Mouse (Mus musculus) hindbrain, embryonic 10.5 days (tissue): ENCODE measurements around the gene Sf3a2. TPM values are rescaled to one million over a fixed set of nuclear protein-coding genes. Genes with fewer than 3 reads are reported as not detected.

ENCODE experiments used
- DNase-seq: peaks from one replicate; pipeline ENCODE4 v3.0.0-alpha.2; 2017; ENCODE audit warnings: low spot score
- H3K27ac ChIP-seq: fragments of 300-500 bp; sonication (generic); 2 replicates; pipeline ENCODE4 v1.5.1; 2016; ENCODE audit warnings: mild to moderate bottlenecking, moderate library complexity
- H3K27me3 ChIP-seq: fragments of 300-500 bp; sonication (generic); 2 replicates; pipeline ENCODE4 v1.6.1; 2016; ENCODE audit warnings: mild to moderate bottlenecking; ENCODE audit not compliant: poor library complexity, insufficient read depth, severe bottlenecking
- H3K36me3 ChIP-seq: fragments of 300-500 bp; sonication (generic); 2 replicates; pipeline ENCODE4 v1.6.1; 2016; ENCODE audit warnings: mild to moderate bottlenecking, moderate library complexity
- H3K4me1 ChIP-seq: fragments of 300-500 bp; sonication (generic); replicated peaks from 2 replicates; pipeline ENCODE4 v1.6.1; 2016; ENCODE audit warnings: mild to moderate bottlenecking
- H3K4me3 ChIP-seq: fragments of 300-500 bp; sonication (generic); 2 replicates; pipeline ENCODE4 v1.5.1; 2016; ENCODE audit warnings: mild to moderate bottlenecking, moderate library complexity
- H3K9me3 ChIP-seq: fragments of 300-500 bp; sonication (generic); 2 replicates; pipeline ENCODE4 v1.6.1; 2016; ENCODE audit warnings: mild to moderate bottlenecking, moderate library complexity
- WGBS: fragments of 180-500 bp; shearing (Covaris S2); methylation state at CpG from one replicate; pipeline ENCODE4 v1.1.7; 2016; 5-methylcytosine and 5-hydroxymethylcytosine counted together
- polyA plus RNA-seq: library from polyadenylated mRNA; unstranded; fragments of >200 nt; fragmentation: Nextera tagmentation; extraction: Ambion mirVana; gene quantifications from 2 replicates; pipeline ENCODE4 v1.2.1, GENCODE M21; 2016

Sf3a2 gene
- polyA plus RNA-seq, 1 experiment from 2014 or later = 119 TPM

DNA sequence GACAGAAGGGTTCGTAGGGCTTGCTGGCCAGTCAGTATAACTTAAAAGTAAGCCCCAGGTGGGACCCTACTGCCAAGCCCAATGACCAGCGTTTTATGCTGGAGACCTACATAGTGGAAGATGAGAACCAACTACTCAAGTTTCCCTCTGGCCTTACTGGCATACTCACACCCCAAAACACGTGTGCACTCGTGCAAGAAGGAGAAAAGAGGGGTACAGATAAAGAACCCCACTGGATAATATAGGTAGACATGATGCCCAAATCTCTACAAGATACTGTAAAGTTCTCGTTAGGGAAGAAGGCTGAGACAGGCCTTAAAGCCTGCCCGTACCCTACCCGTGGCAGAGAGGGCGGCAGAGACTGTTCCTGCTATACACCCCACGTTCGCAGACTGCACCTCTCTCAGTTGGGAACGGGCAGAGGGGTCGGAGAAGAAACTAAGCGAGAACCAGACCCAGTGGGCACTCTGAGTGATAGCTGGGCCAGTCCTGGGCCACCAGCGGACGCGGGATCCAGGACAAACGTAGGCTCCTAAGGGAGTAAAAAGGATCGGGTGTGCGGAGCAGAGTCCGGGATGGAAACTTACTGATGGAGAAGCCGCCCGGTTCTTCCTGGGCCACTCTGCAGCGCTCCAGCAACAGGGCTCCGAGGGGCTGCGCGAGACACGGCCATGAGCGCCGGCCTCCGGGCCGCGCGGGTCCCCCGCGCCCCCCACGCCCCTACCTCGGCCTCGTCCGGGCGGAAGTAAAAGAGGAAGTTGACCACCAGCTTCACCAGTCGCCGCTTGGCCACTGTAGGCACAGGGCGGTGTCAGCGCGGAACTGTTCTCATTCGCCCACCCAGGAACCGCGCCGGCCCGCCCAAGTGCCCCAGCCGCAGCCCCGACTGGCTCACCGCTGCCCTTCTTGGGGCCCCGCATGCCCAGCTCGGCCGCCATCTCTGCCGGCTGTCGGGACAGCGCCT is 530 bp upstream of the Sf3a2 start:
- WGBS = 2% methylated on average over 59 of the region's 59 CpGs
- peak overlapping the region; percentile 95 for H3K4me3 ChIP-seq
- H3K9me3 ChIP-seq = no peaks in the 10 kb centered on the region
- H3K4me1 ChIP-seq = peaks cover 53% of the 10 kb centered on the region
- no peak for DNase-seq
- H3K27me3 ChIP-seq = no peaks in the 10 kb centered on the region
- H3K36me3 ChIP-seq = peaks cover 71% of the 10 kb centered on the region
- H3K27ac ChIP-seq = peak overlapping the region; percentile 97

- no peaks in the 10 kb centered on the region for H3K27me3 ChIP-seq
- DNase-seq = no peak
- peaks cover 51% of the 10 kb centered on the region for H3K4me1 ChIP-seq
- no peaks in the 10 kb centered on the region for H3K9me3 ChIP-seq
- peaks cover 71% of the 10 kb centered on the region for H3K36me3 ChIP-seq
- WGBS = 3% methylated on average over 18 of the region's 18 CpGs
- peak overlapping the region; percentile 97 for H3K27ac ChIP-seq
- peak overlapping the region; percentile 95 for H3K4me3 ChIP-seq
Measured at GRCm38 (mm10) chr10:80799070-80799566, 1.1 kb downstream of the Sf3a2 start.

- peaks cover 64% of the 10 kb centered on the region for H3K36me3 ChIP-seq
- H3K4me1 ChIP-seq = peaks cover 41% of the 10 kb centered on the region
- H3K4me3 ChIP-seq = peak overlapping the region; percentile 10
- no peak overlapping the region for H3K27ac ChIP-seq
- 93% methylated on average over 10 of the region's 10 CpGs for WGBS
- H3K27me3 ChIP-seq = peaks cover 22% of the 10 kb centered on the region
- DNase-seq = no peak
- H3K9me3 ChIP-seq = no peaks in the 10 kb centered on the region
Measured at GRCm38 (mm10) chr10:80802204-80802912, 4.4 kb downstream of the Sf3a2 start.

DNA sequence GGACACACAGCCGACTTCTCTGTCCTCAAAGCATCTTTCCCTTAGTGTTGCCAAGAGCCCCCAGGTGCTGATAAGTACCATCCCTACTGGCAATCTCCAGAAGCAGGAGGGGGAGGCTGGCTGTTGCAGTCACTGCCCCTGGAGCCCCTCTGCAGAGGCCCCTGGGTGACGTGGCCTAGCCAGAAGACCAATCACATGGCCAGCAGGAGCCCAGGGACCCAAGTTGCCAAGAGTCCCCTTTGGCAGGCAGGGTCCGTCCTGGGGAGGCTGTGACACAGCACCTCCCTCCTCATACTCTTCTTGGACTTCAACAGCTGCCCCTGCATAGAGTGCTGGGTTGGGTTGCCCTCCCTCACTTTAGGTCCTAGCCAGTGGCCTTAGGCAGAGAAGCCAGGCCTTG is 5.0 kb downstream of the Sf3a2 start:
- H3K36me3 ChIP-seq = peaks cover 64% of the 10 kb centered on the region
- 85% methylated on average over 3 of the region's 3 CpGs for WGBS

DNA sequence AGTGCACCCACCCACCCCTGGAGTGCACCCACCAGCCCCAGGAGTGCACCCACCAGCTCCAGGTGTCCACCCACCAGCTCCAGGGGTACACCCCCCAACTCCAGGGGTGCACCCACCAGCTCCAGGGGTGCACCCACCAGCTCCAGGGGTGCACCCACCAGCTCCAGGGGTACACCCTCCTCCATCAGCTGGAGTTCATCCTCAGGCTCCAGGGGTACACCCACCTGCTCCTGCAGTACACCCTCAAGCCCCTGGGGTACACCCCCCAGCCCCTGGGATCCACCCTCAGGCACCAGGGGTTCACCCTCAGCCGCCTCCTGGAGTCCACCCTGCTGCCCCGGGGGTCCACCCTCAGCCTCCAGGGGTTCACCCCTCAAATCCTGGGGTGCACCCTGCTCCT is 6.3 kb downstream of the Sf3a2 start:
- Histone ChIP-seq H3K9me3 (no peaks in the 10 kb centered on the region), H3K36me3 (peaks cover 64% of the 10 kb centered on the region), H3K4me1 (peaks cover 54% of the 10 kb centered on the region), H3K27me3 (peaks cover 42% of the 10 kb centered on the region), H3K4me3 (no peak overlapping the region), H3K27ac (no peak overlapping the region)
- 95% methylated on average over 2 of the region's 2 CpGs for WGBS
- no peak for DNase-seq

More for the DNA sequence above, 5.0 kb downstream of the Sf3a2 start:
- H3K9me3 ChIP-seq = no peaks in the 10 kb centered on the region
- DNase-seq = no peak
- no peak overlapping the region for H3K27ac ChIP-seq
- no peak overlapping the region; the same call in 1 of the 2 replicates for H3K4me3 ChIP-seq
- peaks cover 44% of the 10 kb centered on the region for H3K4me1 ChIP-seq
- peaks cover 28% of the 10 kb centered on the region for H3K27me3 ChIP-seq

- Histone ChIP-seq H3K4me3 (peak within 1 kb of the TSS; percentile 66; the same call in 1 of the 2 replicates), H3K36me3 (peaks cover 63% of the 10 kb centered on the region), H3K4me1 (peaks cover 52% of the 10 kb centered on the region), H3K27me3 (peaks cover 48% of the 10 kb centered on the region), H3K9me3 (no peaks in the 10 kb centered on the region), H3K27ac (no peak within 1 kb of the TSS)
- WGBS = 69% methylated on average over 6 of the region's 6 CpGs
- no peak for DNase-seq
Measured at GRCm38 (mm10) chr10:80804916-80805315, 6.9 kb downstream of the Sf3a2 start, which contains the start of gene Amh. Gene Amh (plus strand): TSS chr10:80805243.

DNA sequence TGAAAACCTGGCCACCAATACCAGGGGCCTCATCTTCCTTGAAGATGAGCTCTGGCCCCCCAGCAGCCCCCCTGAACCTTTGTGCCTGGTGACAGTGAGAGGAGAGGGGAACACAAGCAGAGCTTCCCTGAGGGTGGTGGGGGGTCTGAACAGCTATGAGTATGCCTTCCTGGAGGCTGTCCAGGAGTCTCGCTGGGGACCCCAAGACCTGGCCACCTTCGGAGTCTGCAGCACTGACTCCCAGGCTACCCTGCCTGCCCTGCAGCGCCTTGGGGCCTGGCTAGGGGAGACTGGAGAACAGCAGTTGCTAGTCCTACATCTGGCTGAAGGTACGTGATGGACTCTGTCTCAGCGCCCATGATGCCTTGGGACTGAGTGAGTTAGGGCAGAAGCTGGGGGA is 7.3 kb downstream of the Sf3a2 start:
- peaks cover 59% of the 10 kb centered on the region for H3K36me3 ChIP-seq

GRCm38 (mm10) chr10:80805925-80806324 is 7.9 kb downstream of the Sf3a2 start:
- Histone ChIP-seq H3K36me3 (peaks cover 53% of the 10 kb centered on the region), H3K4me3 (peak overlapping the region; percentile 66; the same call in 1 of the 2 replicates), H3K27me3 (peaks cover 58% of the 10 kb centered on the region), H3K9me3 (no peaks in the 10 kb centered on the region), H3K4me1 (peaks cover 48% of the 10 kb centered on the region), H3K27ac (no peak overlapping the region)
- WGBS = 21% methylated on average over 3 of the region's 3 CpGs
- DNase-seq = peak; percentile 82

More for the DNA sequence above, 7.3 kb downstream of the Sf3a2 start:
- Histone ChIP-seq H3K27me3 (peaks cover 52% of the 10 kb centered on the region), H3K4me1 (peaks cover 52% of the 10 kb centered on the region), H3K27ac (no peak overlapping the region), H3K4me3 (peak overlapping the region; percentile 66; the same call in 1 of the 2 replicates), H3K9me3 (no peaks in the 10 kb centered on the region)
- no peak for DNase-seq
- 86% methylated on average over 5 of the region's 5 CpGs for WGBS

DNA sequence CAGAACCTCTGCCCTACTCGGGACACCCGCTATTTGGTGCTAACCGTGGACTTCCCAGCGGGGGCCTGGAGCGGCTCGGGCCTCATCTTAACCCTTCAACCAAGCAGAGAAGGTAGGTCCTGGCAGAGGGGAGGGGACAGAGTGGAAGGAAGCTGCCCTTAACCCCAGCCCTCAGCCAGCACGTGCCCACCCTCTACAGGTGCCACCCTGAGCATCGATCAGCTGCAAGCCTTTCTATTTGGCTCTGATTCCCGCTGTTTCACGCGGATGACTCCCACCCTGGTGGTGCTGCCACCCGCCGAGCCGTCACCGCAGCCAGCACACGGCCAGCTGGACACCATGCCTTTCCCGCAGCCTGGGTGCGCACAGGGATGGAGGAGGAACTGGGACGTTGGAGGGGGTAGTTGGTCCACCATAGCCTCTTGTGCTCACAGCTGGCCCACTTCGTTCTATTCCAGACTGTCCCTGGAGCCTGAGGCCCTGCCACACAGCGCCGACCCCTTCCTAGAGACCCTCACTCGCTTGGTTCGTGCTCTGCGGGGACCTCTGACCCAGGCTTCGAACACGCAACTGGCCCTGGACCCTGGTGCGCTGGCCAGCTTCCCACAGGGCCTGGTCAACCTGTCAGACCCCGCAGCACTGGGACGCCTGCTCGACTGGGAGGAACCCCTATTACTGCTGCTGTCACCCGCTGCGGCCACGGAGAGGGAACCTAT is 8.5 kb downstream of the Sf3a2 start:
- peak overlapping the region; percentile 66 for H3K4me3 ChIP-seq
- peaks cover 47% of the 10 kb centered on the region for H3K36me3 ChIP-seq
- DNase-seq = no peak
- H3K27ac ChIP-seq = peak overlapping the region; percentile 88
- peaks cover 47% of the 10 kb centered on the region for H3K4me1 ChIP-seq
- H3K9me3 ChIP-seq = no peaks in the 10 kb centered on the region
- 33% methylated on average over 34 of the region's 34 CpGs for WGBS
- peaks cover 63% of the 10 kb centered on the region for H3K27me3 ChIP-seq

DNA sequence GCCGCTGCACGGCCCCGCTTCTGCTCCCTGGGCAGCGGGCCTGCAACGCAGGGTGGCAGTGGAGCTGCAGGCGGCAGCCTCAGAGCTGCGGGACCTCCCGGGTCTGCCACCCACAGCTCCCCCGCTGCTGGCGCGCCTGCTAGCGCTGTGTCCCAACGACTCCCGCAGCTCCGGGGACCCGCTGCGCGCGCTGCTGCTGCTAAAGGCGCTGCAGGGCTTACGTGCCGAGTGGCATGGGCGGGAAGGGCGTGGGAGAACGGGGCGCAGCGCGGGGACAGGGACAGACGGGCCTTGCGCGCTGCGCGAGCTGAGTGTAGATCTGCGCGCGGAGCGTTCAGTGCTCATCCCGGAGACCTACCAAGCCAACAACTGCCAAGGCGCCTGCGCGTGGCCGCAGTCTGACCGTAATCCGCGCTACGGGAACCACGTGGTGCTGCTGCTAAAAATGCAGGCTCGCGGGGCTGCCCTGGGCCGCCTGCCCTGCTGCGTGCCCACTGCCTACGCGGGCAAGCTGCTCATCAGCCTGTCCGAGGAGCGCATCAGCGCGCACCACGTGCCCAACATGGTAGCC is 9.1 kb downstream of the Sf3a2 start:
- peaks cover 41% of the 10 kb centered on the region for H3K36me3 ChIP-seq
- H3K4me3 ChIP-seq = peak overlapping the region; percentile 66
- peaks cover 68% of the 10 kb centered on the region for H3K27me3 ChIP-seq
- H3K9me3 ChIP-seq = no peaks in the 10 kb centered on the region
- peak overlapping the region; percentile 88 for H3K27ac ChIP-seq
- peaks cover 48% of the 10 kb centered on the region for H3K4me1 ChIP-seq
- peak; percentile 83 for DNase-seq
- under 1% methylated on average over 58 of the region's 58 CpGs for WGBS

DNA sequence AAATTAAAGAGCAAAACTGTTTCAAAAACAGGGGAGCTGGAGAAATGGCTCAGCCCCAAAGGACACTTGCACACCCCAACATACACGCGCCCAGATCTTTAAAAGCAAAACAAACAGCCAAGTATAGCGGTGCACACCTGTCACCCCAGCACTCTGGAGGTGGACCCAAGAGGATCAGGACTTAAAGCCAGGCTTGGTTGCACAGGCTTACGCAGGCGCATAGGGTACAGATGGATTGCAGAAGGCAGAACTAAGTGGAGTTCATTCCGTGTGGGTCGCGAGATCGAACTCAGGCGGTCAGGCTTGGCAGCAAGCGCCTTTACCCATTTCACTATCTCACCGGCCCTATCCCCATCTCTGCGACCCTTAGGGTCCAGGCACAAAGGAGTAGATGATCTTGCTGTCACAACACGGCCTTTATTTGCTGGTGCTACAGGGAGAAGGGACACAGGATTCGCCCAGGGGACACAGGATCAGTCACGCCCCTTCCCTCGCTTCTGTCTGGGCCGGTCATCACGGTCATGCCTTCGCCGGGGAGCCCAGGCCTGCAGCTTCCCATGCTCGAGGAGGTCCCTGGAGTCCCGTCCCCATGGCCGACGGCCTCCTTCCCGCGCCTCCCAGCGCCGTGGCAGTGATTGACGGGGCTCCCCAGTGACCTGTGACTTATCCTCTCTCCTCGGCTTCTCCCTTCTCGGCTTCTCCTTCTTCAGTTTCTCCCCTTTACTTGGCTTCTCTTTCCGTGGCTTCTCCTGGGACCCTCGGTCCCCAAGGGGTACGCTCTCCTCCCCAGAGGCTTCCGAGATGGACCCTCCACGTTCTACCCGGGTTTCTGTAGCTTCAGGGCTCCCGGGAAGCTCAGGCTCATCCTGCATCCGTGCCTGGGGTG is 10.3 kb downstream of the Sf3a2 start:
- WGBS = 16% methylated on average over 40 of the region's 40 CpGs
- Histone ChIP-seq H3K4me3 (peak overlapping the region; percentile 66), H3K4me1 (peaks cover 54% of the 10 kb centered on the region), H3K27ac (peak overlapping the region; percentile 76), H3K27me3 (peaks cover 70% of the 10 kb centered on the region), H3K36me3 (peaks cover 29% of the 10 kb centered on the region), H3K9me3 (no peaks in the 10 kb centered on the region)
- DNase-seq = peak; percentile 56
